8 mouse cellular contexts compared by ENCODE assay signal in the genomic region with DNA sequence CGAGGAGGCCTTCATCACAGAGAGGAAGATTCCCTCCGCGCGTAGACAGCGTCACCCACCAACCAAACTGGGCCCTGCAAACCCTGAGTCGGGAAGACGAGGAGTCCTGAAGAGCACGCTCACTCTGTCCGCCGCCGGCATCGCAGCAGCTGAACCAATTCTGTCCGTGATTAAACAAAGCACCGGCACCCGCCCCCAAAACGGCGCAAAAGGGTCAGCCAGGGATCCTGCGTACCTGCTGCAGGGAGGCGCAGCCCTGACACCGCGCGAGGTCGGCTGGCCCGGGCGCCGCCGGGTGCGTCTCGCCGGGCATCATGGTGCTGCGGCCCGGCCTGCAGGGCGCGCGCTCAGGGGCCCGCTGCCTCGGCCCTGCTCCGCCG. TPM values are rescaled to one million over a fixed set of nuclear protein-coding genes. Genes with fewer than 3 reads are reported as not detected.
DNase-seq lines count a peak whose midpoint lies in the region; ATAC-seq and TF ChIP-seq lines count a peak whose summit lies in the region.

A gene (minus strand): TSS at position 353 of the 380 bp plus-strand sequence.

- H3K4me3 ChIP-seq in lung, embryonic 15.5 days, result peak within 1 kb of the TSS; percentile 92
- peak within 1 kb of the TSS; percentile 83 for H3K4me3 ChIP-seq in forebrain, postnatal 0 days (ENCODE audit: low read depth, low read length)
- H3K4me3 ChIP-seq in hindbrain, embryonic 15.5 days, result peak within 1 kb of the TSS; percentile 96
- H3K4me3 ChIP-seq in liver, embryonic 16.5 days (ENCODE audit: low read depth, low read length), result peak within 1 kb of the TSS; percentile 79

- no peak for DNase-seq in lung, postnatal 10 days
- DNase-seq in adrenal gland, postnatal 36 days, result no peak
- peak; percentile 73 for DNase-seq in forebrain, postnatal 0 days
- peak; percentile 22 for DNase-seq in telencephalon, adult 2 months (ENCODE audit: low read depth, low spot score)
- no peak for DNase-seq in ovary, postnatal 14 days (ENCODE audit: low spot score)

- H3K27ac ChIP-seq in lung, embryonic 15.5 days, result peak within 1 kb of the TSS; percentile 93
- H3K27ac ChIP-seq in forebrain, postnatal 0 days (ENCODE audit: low read depth, low read length), result peak within 1 kb of the TSS; percentile 93
- H3K27ac ChIP-seq in hindbrain, embryonic 15.5 days (replicated peaks), result peak within 1 kb of the TSS; percentile 96
- peak within 1 kb of the TSS; percentile 65 for H3K27ac ChIP-seq in liver, embryonic 16.5 days (ENCODE audit: low read length)

- H3K4me1 ChIP-seq in lung, embryonic 15.5 days, result peaks cover 15% of the 10 kb centered on the region
- H3K4me1 ChIP-seq in forebrain, postnatal 0 days (ENCODE audit: insufficient read depth), result peaks cover 13% of the 10 kb centered on the region; the same call in 1 of the 2 replicates
- peaks cover 34% of the 10 kb centered on the region for H3K4me1 ChIP-seq in hindbrain, embryonic 15.5 days (replicated peaks)
- peaks cover 23% of the 10 kb centered on the region for H3K4me1 ChIP-seq in liver, embryonic 16.5 days (ENCODE audit: control insufficient read depth, low read depth, low read length)

- under 1% methylated on average over 39 of the region's 39 CpGs for WGBS in lung, embryonic 15.5 days
- under 1% methylated on average over 36 of the region's 39 CpGs for WGBS in forebrain, postnatal 0 days
- WGBS in hindbrain, embryonic 15.5 days, result 0% methylated on average over 38 of the region's 39 CpGs
- WGBS in liver, embryonic 16.5 days (ENCODE audit: insufficient replicate concordance), result under 1% methylated on average over 38 of the region's 39 CpGs

- peak within 1 kb of the TSS; percentile 62 for H3K4me2 ChIP-seq in lung, embryonic 15.5 days
- peak within 1 kb of the TSS; percentile 79 for H3K4me2 ChIP-seq in forebrain, postnatal 0 days (ENCODE audit: low read depth)
- peak within 1 kb of the TSS; percentile 68 for H3K4me2 ChIP-seq in hindbrain, embryonic 15.5 days
- H3K4me2 ChIP-seq in liver, embryonic 16.5 days (ENCODE audit: low read depth, low read length), result peak within 1 kb of the TSS; percentile 66

- peak; percentile 21; the same call in 1 of the 2 replicates for ATAC-seq in lung, embryonic 15.5 days (ENCODE audit: borderline replicate concordance, extremely low read depth, low FRiP score, low TSS enrichment)
- peak; percentile 35 for ATAC-seq in forebrain, postnatal 0 days
- ATAC-seq in hindbrain, embryonic 15.5 days (ENCODE audit: low FRiP score, low read depth), result peak; percentile 36
- ATAC-seq in liver, embryonic 16.5 days (ENCODE audit: low read depth), result peak; percentile 57

- no peak; the same call in 1 of the 2 replicates for TF ChIP-seq CTCF in forebrain, postnatal 0 days (IDR thresholded peaks at IDR 0.05; ENCODE audit: low read depth)

- H3K27me3 ChIP-seq in lung, embryonic 15.5 days, result no peaks in the 10 kb centered on the region
- H3K27me3 ChIP-seq in forebrain, postnatal 0 days (ENCODE audit: insufficient read depth, low read length), result no peaks in the 10 kb centered on the region
- H3K27me3 ChIP-seq in hindbrain, embryonic 15.5 days, result 0 out of 2 replicates have a peak, but pooled peaks cover 2% of the 10 kb centered on the region
- no peaks in the 10 kb centered on the region for H3K27me3 ChIP-seq in liver, embryonic 16.5 days (ENCODE audit: control insufficient read depth, insufficient read depth, low read depth, low read length)

- peak within 1 kb of the TSS; percentile 90 for H3K9ac ChIP-seq in lung, embryonic 15.5 days
- peak within 1 kb of the TSS; percentile 85 for H3K9ac ChIP-seq in forebrain, postnatal 0 days
- H3K9ac ChIP-seq in hindbrain, embryonic 15.5 days, result peak within 1 kb of the TSS; percentile 94
- peak within 1 kb of the TSS; percentile 75 for H3K9ac ChIP-seq in liver, embryonic 16.5 days (ENCODE audit: low read depth, low read length)

- no peaks in the 10 kb centered on the region for H3K36me3 ChIP-seq in lung, embryonic 15.5 days
- no peaks in the 10 kb centered on the region for H3K36me3 ChIP-seq in forebrain, postnatal 0 days (ENCODE audit: insufficient read depth)
- H3K36me3 ChIP-seq in hindbrain, embryonic 15.5 days, result no peaks in the 10 kb centered on the region
- no peaks in the 10 kb centered on the region for H3K36me3 ChIP-seq in liver, embryonic 16.5 days (ENCODE audit: control insufficient read depth, insufficient read depth)

- H3K9me3 ChIP-seq in lung, embryonic 15.5 days, result no peaks in the 10 kb centered on the region
- no peaks in the 10 kb centered on the region for H3K9me3 ChIP-seq in forebrain, postnatal 0 days (ENCODE audit: low read length)
- H3K9me3 ChIP-seq in hindbrain, embryonic 15.5 days, result no peaks in the 10 kb centered on the region
- H3K9me3 ChIP-seq in liver, embryonic 16.5 days (replicated peaks; ENCODE audit: control insufficient read depth, low read length), result no peaks in the 10 kb centered on the region

RNA-seq across cellular contexts. Expression of the gene that starts here (rescaled TPM):
- 16.4 and 16.7 TPM in 2 replicates for polyA plus RNA-seq in lung, embryonic 15.5 days (2015; fragmentation: Nextera tagmentation; extraction: Ambion mirVana)
- total RNA-seq in adrenal gland, postnatal 36 days (2021), result 10 to 100 TPM; 27.5 TPM
- total RNA-seq in forebrain, postnatal 0 days (2014; rRNA removed), result 68.0 and 82.5 TPM in 2 replicates
- 18.4 and 21.0 TPM in 2 replicates for polyA plus RNA-seq in forebrain, postnatal 0 days (2015; fragmentation: Nextera tagmentation; extraction: Ambion mirVana)
- polyA plus RNA-seq in hindbrain, embryonic 15.5 days (2015; fragmentation: Nextera tagmentation; extraction: Ambion mirVana), result 29.7 and 32.4 TPM in 2 replicates
- 3.6 and 4.0 TPM in 2 replicates for polyA plus RNA-seq in liver, embryonic 16.5 days (2015; fragmentation: Nextera tagmentation; extraction: Ambion mirVana)

Comparison
In these comparisons a context has a peak if more than half of its experiments do, and no peak if none do; other contexts are left out.
1. DNase-seq: peak in forebrain, postnatal 0 days (single experiment) and telencephalon, adult 2 months (single experiment); none in lung, postnatal 10 days (single experiment), adrenal gland, postnatal 36 days (0 of 2) and ovary, postnatal 14 days (single experiment).
2. Peak in every context shown above with its lines, with median percentiles within 50 percentile points of each other: ATAC-seq, H3K27ac ChIP-seq, H3K4me2 ChIP-seq, H3K4me3 ChIP-seq and H3K9ac ChIP-seq.